Mouse (Mus musculus) olfactory bulb, adult 2 months (tissue): ENCODE data around the gene Pdlim5. TPM values are rescaled to one million over a fixed set of nuclear protein-coding genes. Genes with fewer than 3 reads are reported as not detected.

Experiments
- H3K27ac ChIP-seq: fragments of 200-500 bp; 2 replicates; pipeline ENCODE4 v1.5.1; 2012; ENCODE audit warnings: low read depth, low read length; ENCODE audit not compliant: insufficient read depth
- H3K4me1 ChIP-seq: fragments of 200-500 bp; 2 replicates; pipeline ENCODE4 v1.6.1; 2012; ENCODE audit warnings: low read length; ENCODE audit not compliant: control insufficient read depth, insufficient read depth
- H3K4me3 ChIP-seq: fragments of 200-500 bp; 2 replicates; pipeline ENCODE4 v1.5.1; 2012; ENCODE audit warnings: mild to moderate bottlenecking, low read depth, low read length, moderate library complexity; ENCODE audit not compliant: insufficient read depth
- CTCF ChIP-seq: fragments of 200-500 bp; IDR thresholded peaks from 2 replicates; pipeline ENCODE4 v1.5.1; 2012; ENCODE audit warnings: low read depth, mild to moderate bottlenecking, low read length, moderate library complexity; ENCODE audit not compliant: insufficient read depth
- POLR2A ChIP-seq: fragments of 200-500 bp; IDR thresholded peaks from 2 replicates; pipeline ENCODE4 v1.6.1; 2012; ENCODE audit warnings: mild to moderate bottlenecking, low read depth, low read length, moderate library complexity; ENCODE audit not compliant: insufficient read depth
- WGBS: fragments of 180-500 bp; shearing (Covaris S2); methylation state at CpG from one replicate; pipeline ENCODE4 v1.1.7; 2018; 5-methylcytosine and 5-hydroxymethylcytosine counted together
- polyA plus RNA-seq: library from polyadenylated mRNA; stranded (reverse); fragments of >200 nt; gene quantifications from 2 replicates; pipeline ENCODE4 v1.2.4, GENCODE M21; 2012; ENCODE audit warnings: low replicate concordance; ENCODE audit not compliant: missing spikeins, insufficient read depth, insufficient read length

Pdlim5 gene
- polyA plus RNA-seq, 1 experiment = not detected

DNA sequence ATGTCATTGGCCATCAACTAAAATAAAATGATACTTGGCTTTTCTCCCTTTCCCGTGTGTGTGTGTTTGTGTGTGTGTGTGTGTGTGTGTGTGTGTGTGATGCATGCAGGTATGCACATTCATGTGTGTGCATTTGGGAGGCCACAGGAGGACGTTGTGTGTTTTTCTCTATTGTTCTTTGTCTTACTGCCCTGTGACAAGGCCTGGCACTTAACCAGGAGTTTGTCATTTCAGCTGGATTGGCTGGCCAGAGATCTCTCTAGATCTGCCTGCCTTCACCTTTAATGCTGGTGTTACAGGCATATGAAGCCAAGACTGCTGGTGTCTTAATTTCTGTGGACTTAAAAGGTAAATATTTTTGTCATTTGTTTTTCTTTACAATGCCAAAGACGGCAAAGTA, 22.5 kb upstream of the Pdlim5 start:
- no peaks in the 10 kb centered on the region for H3K4me1 ChIP-seq

DNA sequence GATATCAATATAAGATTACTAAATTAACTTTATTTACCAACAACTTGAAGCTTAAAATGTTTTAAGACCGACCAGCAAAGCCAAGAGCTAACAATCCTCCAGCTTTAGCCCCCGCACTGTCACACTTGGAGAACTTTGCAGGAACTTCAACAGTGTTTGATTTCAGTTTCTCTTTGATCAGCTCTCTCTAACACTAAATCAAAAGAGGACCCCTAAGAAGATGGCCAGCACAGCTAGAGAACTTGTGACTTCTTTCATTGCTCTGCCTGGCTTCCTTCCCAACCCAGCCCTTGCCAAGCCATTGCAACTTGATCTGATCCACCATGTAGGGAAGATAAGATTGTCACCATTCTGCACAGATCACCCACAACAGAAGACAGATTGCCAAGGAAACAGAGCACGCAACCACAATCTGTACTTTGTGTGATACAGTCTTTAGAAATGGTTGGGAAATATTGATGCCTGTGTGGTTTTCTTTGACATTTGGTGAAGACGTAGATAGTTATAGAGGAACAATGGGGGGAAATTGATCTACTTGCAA, 17.9 kb upstream of the Pdlim5 start:
- no peak overlapping the region for H3K27ac ChIP-seq
- H3K4me1 ChIP-seq = no peaks in the 10 kb centered on the region
- no peak for TF ChIP-seq POLR2A
- no peak for TF ChIP-seq CTCF
- H3K4me3 ChIP-seq = no peak overlapping the region
- WGBS = 90% methylated on average over 4 of the region's 4 CpGs

More for the DNA sequence above, 22.5 kb upstream of the Pdlim5 start:
- Histone ChIP-seq H3K27ac (no peak overlapping the region), H3K4me3 (no peak overlapping the region)
- 64% methylated on average over 3 of the region's 3 CpGs for whole genome bisulfite sequencing
- TF ChIP-seq POLR2A (no peak), CTCF (no peak)

DNA sequence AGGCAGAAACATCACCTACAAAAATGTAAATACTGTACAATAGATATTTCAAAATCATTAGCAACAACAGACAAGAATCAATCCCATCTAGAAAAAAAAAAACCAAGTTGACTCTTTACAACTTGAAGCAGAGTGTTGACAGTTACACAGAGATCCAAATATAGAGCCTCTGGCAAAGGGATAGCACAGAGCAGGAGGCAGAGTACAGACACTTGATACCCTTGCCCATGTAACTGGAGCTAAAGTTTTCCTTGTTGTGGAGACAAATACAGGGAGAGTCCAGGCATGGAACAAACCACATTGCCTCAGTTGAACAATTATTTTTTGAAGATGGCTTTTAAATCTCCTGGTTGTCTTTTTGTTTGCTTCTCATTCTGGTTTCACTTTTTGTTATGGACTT, 15.4 kb upstream of the Pdlim5 start:
- TF ChIP-seq POLR2A (no peak), CTCF (no peak)
- no peaks in the 10 kb centered on the region for H3K4me1 ChIP-seq
- H3K27ac ChIP-seq = no peak overlapping the region
- no peak overlapping the region for H3K4me3 ChIP-seq

DNA sequence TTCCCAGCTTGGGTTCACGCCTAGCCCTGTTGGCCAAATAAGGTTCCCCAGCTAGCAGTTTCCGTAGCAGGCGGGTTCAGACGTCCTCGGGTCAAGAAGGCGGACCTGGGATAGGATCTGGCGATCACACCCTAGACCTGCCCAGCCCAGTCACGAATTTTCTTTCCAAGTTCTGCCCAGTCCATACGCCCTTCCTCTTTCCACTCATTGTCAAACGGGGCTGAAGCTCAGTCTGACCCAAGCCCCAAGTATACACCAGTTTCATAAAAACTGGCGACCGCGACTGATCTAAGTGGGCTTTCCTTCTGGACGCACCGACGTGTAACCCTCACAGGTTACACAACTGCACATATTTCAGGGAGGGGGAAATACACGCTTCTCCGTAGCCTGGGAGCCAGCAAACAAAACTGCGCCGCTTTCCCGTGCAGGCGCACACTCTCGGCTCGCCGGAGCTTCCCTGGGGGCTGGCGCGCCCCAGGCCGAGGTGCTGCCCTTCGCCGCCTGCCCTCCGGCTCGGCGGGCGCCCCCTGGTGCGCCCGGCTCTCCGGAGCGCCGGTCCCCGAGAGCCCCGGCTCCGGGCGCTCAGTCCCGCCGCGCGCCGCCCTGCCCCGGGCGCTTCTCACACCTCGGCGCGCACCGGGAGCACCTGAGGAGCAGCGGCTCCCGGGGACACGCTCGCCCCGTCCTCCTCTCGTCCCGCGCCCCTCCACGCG, 544 bp downstream of the Pdlim5 start:
- peak overlapping the region; percentile 81 for H3K4me3 ChIP-seq
- WGBS = 1% methylated on average over 64 of the region's 64 CpGs
- H3K4me1 ChIP-seq = peaks cover 11% of the 10 kb centered on the region
- TF ChIP-seq POLR2A (no peak), CTCF (no peak)
- 0 out of 2 replicates have a peak overlapping the region, but pooled peaks have one; percentile 17 for H3K27ac ChIP-seq

DNA sequence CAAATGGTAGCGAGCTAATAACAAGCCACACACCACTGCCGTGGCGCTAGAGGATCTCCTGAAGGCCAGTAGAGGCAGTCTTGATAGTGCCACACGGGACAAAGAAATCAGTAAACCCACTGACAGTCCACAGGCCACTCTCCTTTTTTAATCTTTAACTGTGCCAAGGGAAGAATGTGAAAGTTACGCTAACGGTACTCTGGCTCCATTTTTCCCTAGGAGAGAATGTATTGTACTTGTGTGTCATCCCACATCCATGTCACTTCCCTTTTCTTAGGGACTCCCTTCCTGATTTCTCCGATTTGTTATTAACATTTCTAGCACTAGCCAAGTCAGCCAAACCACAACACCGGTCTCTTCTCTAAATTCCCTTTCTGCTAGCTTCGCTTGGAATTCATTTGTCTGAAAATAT, 1.5 kb downstream of the Pdlim5 start:
- H3K27ac ChIP-seq = no peak overlapping the region
- WGBS = 57% methylated on average over 9 of the region's 9 CpGs
- no peak for TF ChIP-seq POLR2A
- no peak for TF ChIP-seq CTCF
- no peak overlapping the region for H3K4me3 ChIP-seq
- H3K4me1 ChIP-seq = peaks cover 11% of the 10 kb centered on the region

DNA sequence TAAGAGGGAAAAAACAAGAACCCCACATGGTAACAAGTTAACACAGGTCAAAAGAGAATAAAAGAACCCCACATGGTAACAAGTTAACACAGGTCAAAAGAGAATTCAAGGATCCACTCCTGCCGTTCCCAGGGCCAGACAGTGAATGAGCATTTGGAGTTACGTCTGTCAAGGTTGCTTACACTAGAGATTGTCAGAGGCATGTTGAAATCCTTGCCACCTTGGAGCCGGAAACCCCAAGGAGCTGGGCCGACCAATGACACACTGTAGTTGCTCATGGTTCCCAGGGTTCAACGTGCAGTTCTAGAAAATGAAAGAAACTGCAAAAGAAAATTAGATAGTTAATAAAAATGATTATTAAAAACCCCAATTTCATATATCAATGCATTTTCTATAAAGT, 4.0 kb downstream of the Pdlim5 start:
- 87% methylated on average over 5 of the region's 5 CpGs for WGBS
- peaks cover 11% of the 10 kb centered on the region for H3K4me1 ChIP-seq
- H3K27ac ChIP-seq = no peak overlapping the region
- H3K4me3 ChIP-seq = no peak overlapping the region
- no peak for TF ChIP-seq POLR2A
- TF ChIP-seq CTCF = no peak

DNA sequence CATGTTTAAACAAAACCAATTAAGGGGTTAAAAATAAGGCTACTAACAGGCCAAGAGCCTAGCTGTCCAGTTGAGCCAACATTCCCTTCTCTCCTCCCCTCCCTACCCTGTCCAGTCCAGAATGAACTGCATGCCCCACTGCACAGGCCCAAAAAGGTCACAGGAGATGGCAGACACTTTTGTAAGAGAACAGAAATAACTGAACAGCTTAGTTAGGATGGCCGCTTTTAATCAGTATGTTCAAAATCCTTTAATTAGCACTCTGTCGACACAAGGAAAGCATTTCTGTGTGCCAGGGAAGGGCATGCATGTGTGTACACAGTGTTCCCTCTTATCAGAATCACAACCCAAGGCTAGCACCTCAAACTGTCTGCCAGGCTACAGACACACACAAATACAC, 5.2 kb downstream of the Pdlim5 start:
- no peak overlapping the region for H3K4me3 ChIP-seq
- TF ChIP-seq POLR2A (no peak), CTCF (no peak)
- WGBS = 11% methylated on average over 2 of the region's 2 CpGs
- H3K27ac ChIP-seq = no peak overlapping the region
- H3K4me1 ChIP-seq = peaks cover 8% of the 10 kb centered on the region

DNA sequence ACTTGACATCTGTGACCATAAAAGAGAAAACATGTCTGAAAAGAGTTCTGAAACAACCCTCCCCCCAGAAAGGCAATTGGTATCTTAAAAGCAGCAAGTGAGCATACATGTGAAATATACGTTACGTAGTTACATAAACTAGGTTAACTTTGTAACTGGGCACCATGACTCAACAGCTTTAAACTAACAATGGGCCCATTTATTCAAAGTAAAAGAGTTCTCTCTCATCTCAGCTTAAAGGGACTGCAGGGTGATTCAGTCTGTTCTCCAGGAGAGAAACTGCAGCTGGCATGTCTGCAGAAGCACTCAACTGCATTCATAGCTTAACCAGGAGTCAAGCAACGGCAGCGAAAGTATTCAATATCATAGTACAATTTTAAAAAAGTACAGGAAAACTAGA, 7.3 kb downstream of the Pdlim5 start:
- TF ChIP-seq CTCF (no peak), POLR2A (no peak)
- Histone ChIP-seq H3K27ac (no peak overlapping the region), H3K4me1 (no peaks in the 10 kb centered on the region), H3K4me3 (no peak overlapping the region)
- WGBS = 71% methylated on average over 4 of the region's 4 CpGs

DNA sequence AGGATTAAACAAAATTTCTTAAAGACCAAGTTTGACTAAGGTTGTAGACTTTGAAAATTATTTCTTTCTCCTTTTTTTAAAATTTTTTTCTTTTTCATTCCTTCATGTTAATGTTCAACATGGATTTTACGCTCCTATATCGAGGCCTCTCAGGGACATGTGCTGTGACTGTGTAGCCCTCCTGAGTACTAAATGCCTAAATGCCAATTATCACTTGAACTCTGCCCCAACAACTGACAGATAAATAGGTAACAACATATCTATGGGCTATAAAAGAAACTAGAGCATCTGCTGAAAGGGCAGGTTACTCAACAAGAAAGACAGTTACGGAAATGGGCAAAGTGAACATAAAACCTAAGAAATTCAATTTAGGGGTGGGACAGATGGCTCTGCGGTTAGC, 9.0 kb downstream of the Pdlim5 start:
- 97% methylated on average over 4 of the region's 4 CpGs for WGBS
- TF ChIP-seq CTCF (no peak), POLR2A (no peak)
- no peak overlapping the region for H3K27ac ChIP-seq

DNA sequence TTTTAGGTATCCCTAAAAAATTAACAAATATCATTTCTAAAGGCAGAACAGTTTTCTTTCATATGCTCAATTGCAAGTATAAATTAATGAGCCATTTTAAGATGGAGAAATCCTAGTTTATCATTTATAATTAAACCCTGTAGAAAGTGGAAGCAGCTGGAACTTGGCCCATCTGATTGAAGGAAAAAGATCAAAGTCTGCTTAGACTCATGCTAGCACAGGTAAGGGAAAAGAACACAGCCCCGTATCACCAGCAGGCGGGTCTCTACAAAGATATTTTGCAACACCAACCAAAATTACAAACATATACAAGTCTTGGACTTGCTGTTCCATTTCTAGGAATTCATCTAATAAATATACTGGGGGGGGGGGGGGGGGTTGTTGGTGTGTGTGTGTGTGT, 9.8 kb downstream of the Pdlim5 start:
- TF ChIP-seq POLR2A (no peak), CTCF (no peak)
- no peaks in the 10 kb centered on the region for H3K4me1 ChIP-seq
- WGBS = 89% methylated on average over 2 of the region's 2 CpGs
- H3K4me3 ChIP-seq = no peak overlapping the region
- no peak overlapping the region for H3K27ac ChIP-seq

More for the DNA sequence above, 9.0 kb downstream of the Pdlim5 start:
- Histone ChIP-seq H3K4me1 (no peaks in the 10 kb centered on the region), H3K4me3 (no peak overlapping the region)
